ENCODE assay signal across 7 mouse cellular contexts in the genomic region with DNA sequence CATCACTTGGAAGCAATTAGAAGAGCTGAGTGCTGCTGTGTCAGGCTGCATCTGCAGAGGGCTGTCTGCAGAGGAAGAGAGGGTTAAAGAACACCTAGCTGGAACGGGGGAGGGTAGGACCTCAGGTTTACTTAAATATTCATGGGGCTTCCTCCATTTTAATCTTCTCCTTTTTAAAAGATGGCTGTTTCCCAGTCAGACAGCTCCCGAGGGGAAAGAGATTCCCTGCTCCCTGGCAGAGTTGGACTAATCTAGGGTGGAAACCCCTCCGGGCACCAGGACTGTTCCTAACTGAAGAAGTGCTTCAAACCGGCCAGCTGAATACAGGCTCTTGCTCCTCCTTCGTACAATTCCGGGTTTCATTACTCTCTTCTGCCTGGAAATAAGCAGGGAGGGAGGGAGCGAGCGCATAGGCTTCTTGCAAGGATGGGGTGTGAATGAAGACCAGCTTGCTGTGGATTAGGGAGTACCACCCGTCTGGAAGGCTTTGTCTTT.
DNase-seq lines count a peak whose midpoint lies in the region; ATAC-seq and TF ChIP-seq lines count a peak whose summit lies in the region.

No protein-coding gene starts in this region.

- no peaks in the 10 kb centered on the region for H3K27me3 ChIP-seq in kidney, embryonic 16.5 days (ENCODE audit: insufficient read depth, low read length)
- no peaks in the 10 kb centered on the region for H3K27me3 ChIP-seq in liver, postnatal 0 days (ENCODE audit: insufficient read depth, low read length)
- no peaks in the 10 kb centered on the region for H3K27me3 ChIP-seq in stomach, postnatal 0 days (ENCODE audit: control insufficient read depth, insufficient read depth, low read length)

- H3K9me3 ChIP-seq in kidney, embryonic 16.5 days (ENCODE audit: low read length), result no peaks in the 10 kb centered on the region
- H3K9me3 ChIP-seq in liver, postnatal 0 days (ENCODE audit: low read length), result no peaks in the 10 kb centered on the region
- no peaks in the 10 kb centered on the region for H3K9me3 ChIP-seq in stomach, postnatal 0 days (ENCODE audit: control insufficient read depth, low read length)

- H3K4me2 ChIP-seq in kidney, embryonic 16.5 days (replicated peaks; ENCODE audit: low read depth, low read length), result peak overlapping the region; percentile 54
- peak overlapping the region; percentile 6; the same call in 1 of the 2 replicates for H3K4me2 ChIP-seq in liver, postnatal 0 days (ENCODE audit: low read depth, low read length)
- H3K4me2 ChIP-seq in stomach, postnatal 0 days (replicated peaks; ENCODE audit: low read depth), result peak overlapping the region; percentile 50

- H3K36me3 ChIP-seq in kidney, embryonic 16.5 days (ENCODE audit: insufficient read depth, low read length), result no peaks in the 10 kb centered on the region
- H3K36me3 ChIP-seq in liver, postnatal 0 days (replicated peaks; ENCODE audit: insufficient read depth, low read length), result peaks cover 17% of the 10 kb centered on the region
- H3K36me3 ChIP-seq in stomach, postnatal 0 days (ENCODE audit: control insufficient read depth, insufficient read depth, low read length), result no peaks in the 10 kb centered on the region

- peak overlapping the region; percentile 68 for H3K9ac ChIP-seq in kidney, embryonic 16.5 days (replicated peaks; ENCODE audit: low read length)
- H3K9ac ChIP-seq in liver, postnatal 0 days (replicated peaks), result no peak overlapping the region
- peak overlapping the region; percentile 32; the same call in 1 of the 2 replicates for H3K9ac ChIP-seq in stomach, postnatal 0 days (ENCODE audit: low read length)

- 1% methylated on average over 9 of the region's 9 CpGs for WGBS in kidney, embryonic 16.5 days
- 46% methylated on average over 9 of the region's 9 CpGs for WGBS in liver, postnatal 0 days (ENCODE audit: insufficient replicate concordance)
- WGBS in stomach, postnatal 0 days, result 8% methylated on average over 9 of the region's 9 CpGs

- TF ChIP-seq POLR2A in brain, embryonic 14.5 days (IDR thresholded peaks at IDR 0.05; ENCODE audit: borderline replicate concordance, extremely low read depth, insufficient read depth, insufficient read length, poor library complexity, severe bottlenecking), result no peak

- peak; percentile 47 for ATAC-seq in kidney, embryonic 16.5 days (ENCODE audit: low FRiP score, low TSS enrichment)
- ATAC-seq in liver, postnatal 0 days, result no peak
- ATAC-seq in stomach, postnatal 0 days (ENCODE audit: low FRiP score, low TSS enrichment), result no peak

- peak; percentile 89 for DNase-seq in brain, embryonic 14.5 days (ENCODE audit: low read depth)
- DNase-seq in cerebellum, adult 9-10 months, result peak; percentile 63
- peak; percentile 47 to 50 for DNase-seq in frontal cortex, postnatal 14 days (ENCODE audit: low spot score in 2 of 2)
- no peak for DNase-seq in liver, postnatal 0 days
- no peak for DNase-seq in stomach, postnatal 0 days (ENCODE audit: low spot score)
- no peak for DNase-seq in spleen, adult 18-20 months

- no peak for TF ChIP-seq EP300 in liver, postnatal 0 days (IDR thresholded peaks at IDR 0.05; ENCODE audit: low read depth)
- TF ChIP-seq EP300 in stomach, postnatal 0 days (optimal IDR thresholded peaks at IDR 0.05), result no peak

- peaks cover 29% of the 10 kb centered on the region for H3K4me1 ChIP-seq in kidney, embryonic 16.5 days (ENCODE audit: insufficient read depth, low read length)
- H3K4me1 ChIP-seq in liver, postnatal 0 days (ENCODE audit: insufficient read depth), result peaks cover 25% of the 10 kb centered on the region
- no peaks in the 10 kb centered on the region for H3K4me1 ChIP-seq in stomach, postnatal 0 days (replicated peaks; ENCODE audit: control insufficient read depth, insufficient read depth)

- TF ChIP-seq CTCF in brain, embryonic 14.5 days (IDR thresholded peaks at IDR 0.05; ENCODE audit: borderline replicate concordance, extremely low read depth, insufficient read depth, insufficient read length), result no peak
- no peak for TF ChIP-seq CTCF in liver, postnatal 0 days (IDR thresholded peaks at IDR 0.05; ENCODE audit: low read depth)
- TF ChIP-seq CTCF in stomach, postnatal 0 days (IDR thresholded peaks at IDR 0.05; ENCODE audit: low read depth), result no peak

- H3K27ac ChIP-seq in kidney, embryonic 16.5 days (ENCODE audit: low read length), result peak overlapping the region; percentile 66
- no peak overlapping the region for H3K27ac ChIP-seq in liver, postnatal 0 days (ENCODE audit: low read depth)
- H3K27ac ChIP-seq in stomach, postnatal 0 days (replicated peaks), result no peak overlapping the region

- H3K4me3 ChIP-seq in kidney, embryonic 16.5 days (ENCODE audit: low read length), result peak overlapping the region; percentile 51
- H3K4me3 ChIP-seq in liver, postnatal 0 days (ENCODE audit: low read depth, low read length), result no peak overlapping the region
- peak overlapping the region; percentile 21 for H3K4me3 ChIP-seq in stomach, postnatal 0 days (ENCODE audit: low read depth, low read length)

Comparison
In these comparisons a context has a peak if more than half of its experiments do, and no peak if none do; other contexts are left out.
1. DNase-seq: peak in brain, embryonic 14.5 days (single experiment), cerebellum, adult 9-10 months (single experiment) and frontal cortex, postnatal 14 days (2 of 2); none in liver, postnatal 0 days (single experiment), stomach, postnatal 0 days (single experiment) and spleen, adult 18-20 months (0 of 2).
2. Peak in every context shown above with its lines, with median percentiles within 50 percentile points of each other: H3K4me2 ChIP-seq.